Mouse (Mus musculus) bone marrow, adult 2 months (tissue): Measurements from ENCODE around the gene Npr3.

Experiments
- CTCF ChIP-seq: fragments of 200-500 bp; IDR thresholded peaks from 2 replicates; pipeline ENCODE4 v1.5.1; 2011; ENCODE audit warnings: low read length, control low read depth; ENCODE audit not compliant: control insufficient read depth, insufficient read depth
- POLR2A ChIP-seq: fragments of 200-500 bp; IDR thresholded peaks from 2 replicates; pipeline ENCODE4 v1.6.1; 2011; ENCODE audit warnings: low read depth, mild to moderate bottlenecking, control low read depth, low read length, borderline replicate concordance; ENCODE audit not compliant: control insufficient read depth

- no peak for TF ChIP-seq POLR2A
- TF ChIP-seq CTCF: no peak
These were observed 2.8 kb upstream of the Npr3 start for GRCm38 (mm10) chr15:11909875-11910274.
